Mouse (Mus musculus): ENCODE measurements around the gene Vmn2r120. TPM values are rescaled to one million over a fixed set of nuclear protein-coding genes. Genes with fewer than 3 reads are reported as not detected.
"Not testable (repeated sequence)": the region's sequence is repeated elsewhere in the genome, so short reads cannot be mapped to it uniquely, and the experiment has no call there.

Gene Vmn2r120
- under 1 TPM in 1 of 2 experiments, not detected in 1; 0.02 TPM for total RNA-seq (2021)
- long read RNA-seq, experiment 1: 0 reads
- long read RNA-seq, experiment 2: 0 reads

- DNase-seq: no peak
- intact Hi-C loops (cut with DNase I): no loop called here
Measured at GRCm38 (mm10) chr17:57545405-57545804, at the start of gene Vmn2r120. TSS of gene Vmn2r120 (minus strand) at chr17:57545505.

- DNase-seq; intact Hi-C loops (cut with DNase I): not testable (repeated sequence)
Measured at GRCm38 (mm10) chr17:57587273-57587672, 42.0 kb upstream of the Vmn2r120 start.

- DNase-seq: peak in 1 of 2 experiments; percentile 1
- intact Hi-C loops (cut with DNase I): no loop called here
Measured at GRCm38 (mm10) chr17:57574075-57574705, 28.9 kb upstream of the Vmn2r120 start.

Other genes with a start within 250 kb of the Vmn2r120 start
- 1 to 10 TPM; 8.2 to 8.3 TPM for gene Adgre1, start 186.8 kb downstream of the Vmn2r120 start, total RNA-seq (2021)
- not detected for gene Gm21834, start 196.7 kb upstream of the Vmn2r120 start, total RNA-seq (2021)
- not detected for gene Cntnap5c, start 224.1 kb upstream of the Vmn2r120 start, total RNA-seq (2021)